Mouse (Mus musculus) erythroblast, embryonic 14.5 days (primary cell): ENCODE data around the gene Mfsd7a.

Experiments used
- GATA1 ChIP-seq: IDR thresholded peaks from 2 replicates; pipeline ENCODE4 v1.6.1; 2012; ENCODE audit warnings: low read length, inconsistent platforms, mixed read lengths
- TAL1 ChIP-seq: IDR thresholded peaks from 3 replicates; pipeline ENCODE4 v1.6.1; 2012; ENCODE audit warnings: low read length, inconsistent platforms, mixed read lengths

- TF ChIP-seq GATA1 (no peak), TAL1 (no peak)
Observed at GRCm38 (mm10) chr5:108406977-108407376, 41.7 kb downstream of the Mfsd7a start.
